Mouse (Mus musculus) C2C12 (cell line): ENCODE measurements at regions not wholly inside any gene's neighbourhood (a gene's known extent, or its start where the extent isn't known, plus 50 kb on each side); places are given as distances from the start of the nearest gene placed in this dataset.

ENCODE experiments used
- CTCF ChIP-seq: IDR thresholded peaks from one replicate; pipeline ENCODE4 v1.5.1; 2011; ENCODE audit not compliant: control insufficient read depth, insufficient read depth, insufficient read length
- MAX ChIP-seq: IDR thresholded peaks from one replicate; pipeline ENCODE4 v1.6.1; 2011; ENCODE audit warnings: mild to moderate bottlenecking, control low read depth
- MYOD1 ChIP-seq: IDR thresholded peaks from one replicate; pipeline ENCODE4 v1.6.1; 2011; ENCODE audit warnings: low read depth; ENCODE audit not compliant: control insufficient read depth, insufficient read length
- MYOG ChIP-seq: IDR thresholded peaks from one replicate; pipeline ENCODE4 v1.6.1; 2011; ENCODE audit not compliant: control insufficient read depth, insufficient read length; ENCODE audit errors: extremely low read depth
- USF1 ChIP-seq: IDR thresholded peaks from one replicate; pipeline ENCODE4 v1.6.1; 2011; ENCODE audit warnings: low read depth, mild to moderate bottlenecking, control low read depth, moderate library complexity

DNA sequence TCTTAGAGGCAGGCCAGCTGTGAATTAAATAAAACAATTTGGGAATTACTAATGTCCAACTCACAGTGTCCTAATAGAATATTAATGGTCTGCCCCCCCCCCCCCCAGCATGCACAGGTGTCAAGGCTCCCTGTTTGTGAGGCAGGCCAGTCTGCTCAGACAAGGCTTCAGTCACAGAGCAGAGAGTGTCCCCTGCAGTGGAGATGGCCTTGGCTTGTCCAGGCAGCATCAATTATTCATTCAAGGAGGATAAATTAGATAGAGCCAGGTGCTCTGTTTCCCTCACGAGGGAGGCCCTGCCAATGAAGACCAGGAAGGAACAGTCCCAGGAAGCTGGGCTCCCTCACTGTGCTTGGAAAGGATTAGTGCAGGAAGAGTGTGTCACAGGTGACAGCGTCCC is 150.5 kb downstream of the Zfp326 start:
- TF ChIP-seq CTCF = no peak
- no peak for TF ChIP-seq MAX
- no peak for TF ChIP-seq MYOD1
- no peak for TF ChIP-seq MYOG
- TF ChIP-seq USF1 = no peak
